Mouse (Mus musculus): ENCODE measurements around the gene Tubg2.

The Tubg2 gene

DNA sequence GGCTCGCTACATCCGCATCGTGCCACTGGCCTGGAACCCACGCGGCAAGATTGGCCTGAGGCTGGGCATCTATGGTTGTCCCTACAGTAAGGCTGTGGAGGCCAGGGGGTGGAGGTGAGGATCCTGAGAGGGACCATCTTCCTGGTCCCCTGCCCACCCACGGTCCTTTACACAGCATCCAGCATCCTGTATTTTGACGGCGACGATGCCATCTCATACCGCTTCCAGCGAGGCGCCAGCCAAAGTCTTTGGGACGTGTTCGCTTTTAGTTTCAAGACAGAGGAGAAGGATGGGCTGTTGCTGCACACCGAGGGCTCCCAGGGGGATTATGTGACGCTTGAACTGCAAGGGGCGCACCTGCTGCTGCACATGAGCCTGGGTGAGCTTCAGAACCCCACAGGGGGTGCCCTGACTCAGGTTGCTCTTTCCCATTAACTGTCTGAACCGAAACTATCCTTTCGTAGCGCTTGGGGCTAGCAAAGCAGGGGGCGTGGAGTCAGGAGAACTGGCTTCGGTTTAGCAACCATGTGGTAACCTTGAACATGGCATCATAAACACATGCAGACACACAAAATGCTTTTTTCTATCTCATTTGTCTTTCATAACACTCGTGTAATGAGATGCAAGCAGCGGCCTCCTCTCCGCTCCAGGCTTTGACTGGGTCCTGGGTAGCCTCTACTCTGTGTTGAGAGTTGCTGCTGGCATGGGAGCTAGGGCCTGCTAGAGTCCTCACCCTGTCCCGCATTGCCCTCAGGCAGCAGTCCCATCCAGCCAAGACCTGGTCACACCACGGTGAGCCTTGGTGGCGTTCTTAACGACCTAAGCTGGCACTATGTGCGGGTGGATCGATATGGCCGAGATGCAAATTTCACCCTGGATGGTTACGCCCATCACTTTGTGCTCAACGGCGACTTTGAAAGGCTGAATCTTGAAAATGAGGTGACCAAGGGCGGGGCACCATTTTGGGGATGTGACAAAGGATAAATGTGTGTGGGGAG is 22.7 kb downstream of the Tubg2 start:
- no peak for DNase-seq (ENCODE audit: low spot score in 2 of 2)

DNA sequence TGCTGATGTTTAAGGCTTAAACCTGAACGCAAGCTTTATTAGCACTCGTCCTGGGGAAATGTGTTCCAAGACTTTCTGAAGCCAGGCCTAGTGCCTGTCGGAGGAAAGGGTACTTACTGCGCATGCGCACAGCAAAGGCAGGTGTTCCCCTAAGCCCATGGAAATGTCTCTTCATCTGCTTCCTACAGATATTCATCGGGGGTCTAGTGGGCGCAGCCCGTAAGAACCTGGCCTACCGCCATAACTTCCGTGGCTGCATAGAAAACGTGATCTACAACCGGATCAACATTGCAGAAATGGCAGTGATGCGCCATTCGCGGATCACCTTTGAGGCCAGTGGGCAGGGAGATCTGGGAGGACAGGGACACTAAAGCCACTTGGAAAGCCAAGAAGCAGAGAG is 23.6 kb downstream of the Tubg2 start:
- no peak for DNase-seq (ENCODE audit: low spot score in 2 of 2)

- DNase-seq (ENCODE audit: low spot score in 2 of 2) = no peak
These were observed 24.6 kb downstream of the Tubg2 start for GRCm38 (mm10) chr11:101180261-101180660.

DNA sequence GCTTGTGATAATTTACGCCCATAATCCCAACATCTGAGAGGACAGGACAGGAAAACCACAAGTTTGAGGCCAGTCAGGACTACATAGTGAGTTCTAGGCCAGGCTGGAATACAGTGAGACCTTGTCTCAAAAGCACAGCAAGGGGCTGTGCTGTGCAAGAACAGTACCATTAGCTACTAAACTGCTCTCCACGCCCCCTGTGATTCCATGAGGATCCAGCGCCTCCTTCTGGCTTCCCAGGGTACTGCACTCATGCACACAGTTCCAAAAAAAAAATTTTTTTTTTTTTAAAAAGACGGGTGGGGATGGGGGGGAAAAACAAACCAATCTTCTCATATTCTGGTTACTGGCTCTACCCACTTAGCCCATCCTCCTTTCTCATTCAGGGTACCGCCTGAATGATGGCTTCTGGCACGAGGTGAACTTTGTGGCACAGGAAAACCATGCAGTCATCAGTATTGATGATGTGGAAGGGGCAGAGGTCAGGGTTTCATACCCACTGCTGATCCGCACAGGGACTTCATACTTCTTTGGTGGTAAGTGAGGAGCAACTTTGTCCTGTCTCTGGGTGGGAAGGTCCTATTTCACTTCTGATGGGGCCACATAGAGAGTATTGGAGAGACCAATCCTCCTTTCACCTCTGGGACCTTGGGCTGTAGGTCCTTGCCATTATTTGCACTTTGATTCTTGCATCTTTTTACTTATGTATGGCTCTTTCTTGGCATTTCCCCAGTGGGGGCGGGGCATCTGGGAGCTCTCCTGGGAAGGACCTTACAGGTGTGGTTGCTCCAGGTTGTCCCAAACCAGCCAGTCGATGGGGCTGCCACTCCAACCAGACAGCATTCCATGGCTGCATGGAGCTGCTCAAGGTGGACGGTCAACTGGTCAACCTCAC is 25.4 kb downstream of the Tubg2 start:
- peak in 1 of 2 experiments; percentile 82 for DNase-seq (ENCODE audit: low spot score in 2 of 2)

- DNase-seq (ENCODE audit: low spot score in 2 of 2) = no peak
These were observed 26.3 kb downstream of the Tubg2 start for GRCm38 (mm10) chr11:101181961-101182360.

- no peak for DNase-seq (ENCODE audit: low spot score in 2 of 2)
These were observed 27.2 kb downstream of the Tubg2 start for GRCm38 (mm10) chr11:101182771-101183517.

GRCm38 (mm10) chr11:101184984-101185383 is 29.3 kb downstream of the Tubg2 start:
- DNase-seq (ENCODE audit: low spot score in 2 of 2) = no peak

DNA sequence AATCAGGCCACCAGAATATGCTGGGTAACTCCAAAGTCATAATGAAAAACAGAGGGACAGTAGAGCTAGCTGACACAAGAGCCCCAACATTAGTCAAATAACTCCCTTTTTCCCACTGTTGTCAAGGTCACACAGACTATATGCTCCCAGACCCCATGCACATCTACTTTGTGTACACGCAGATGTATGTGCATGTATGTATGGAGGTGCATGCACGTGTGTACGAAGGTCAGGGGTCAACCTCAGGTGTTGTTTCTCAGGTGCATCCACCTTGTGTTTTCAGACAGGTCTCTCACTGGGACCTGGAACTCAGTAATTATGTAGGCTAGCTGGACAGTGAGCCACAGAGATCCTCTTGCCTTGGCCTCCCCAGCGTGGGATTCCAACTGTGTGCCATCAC is 29.7 kb downstream of the Tubg2 start:
- DNase-seq (ENCODE audit: low spot score in 2 of 2) = no peak

GRCm38 (mm10) chr11:101186526-101187247 is 31.0 kb downstream of the Tubg2 start:
- DNase-seq (ENCODE audit: low spot score in 2 of 2) = no peak

- DNase-seq (ENCODE audit: low spot score in 2 of 2) = no peak
These were observed 31.8 kb downstream of the Tubg2 start for GRCm38 (mm10) chr11:101187541-101187940.

DNA sequence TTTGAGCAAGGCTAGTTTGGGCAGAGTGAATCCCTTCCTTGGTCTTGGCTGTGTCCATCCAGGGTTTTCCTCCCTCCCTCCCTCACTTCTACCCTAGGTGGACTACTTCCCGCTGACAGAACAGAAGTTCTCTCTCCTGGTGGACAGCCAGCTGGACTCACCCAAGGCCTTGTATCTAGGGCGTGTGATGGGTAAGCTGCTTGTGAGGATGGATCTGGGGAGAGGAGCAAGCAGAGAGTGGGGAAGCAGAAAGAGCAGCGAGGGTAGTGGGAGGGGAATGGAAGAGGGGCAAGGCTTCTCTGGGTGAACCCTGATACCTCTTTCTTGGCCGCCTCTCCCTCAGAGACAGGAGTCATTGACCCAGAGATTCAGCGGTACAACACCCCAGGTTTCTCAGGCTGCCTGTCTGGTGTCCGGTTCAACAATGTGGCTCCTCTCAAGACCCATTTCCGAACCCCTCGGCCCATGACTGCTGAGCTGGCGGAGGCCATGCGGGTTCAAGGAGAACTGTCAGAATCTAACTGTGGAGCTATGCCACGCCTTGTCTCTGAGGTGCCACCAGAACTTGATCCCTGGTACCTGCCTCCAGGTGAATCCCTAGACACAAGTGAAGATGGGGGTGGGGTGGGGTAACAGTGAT is 32.6 kb downstream of the Tubg2 start:
- DNase-seq (ENCODE audit: low spot score in 2 of 2) = peak in 1 of 2 experiments; percentile 66

- DNase-seq (ENCODE audit: low spot score in 2 of 2) = peak; percentile 79 to 82
These were observed 33.9 kb downstream of the Tubg2 start for GRCm38 (mm10) chr11:101189495-101190180.

- DNase-seq (ENCODE audit: low spot score in 2 of 2) = no peak
These were observed 34.6 kb downstream of the Tubg2 start for GRCm38 (mm10) chr11:101190181-101190912.

- DNase-seq (ENCODE audit: low spot score in 2 of 2) = no peak
These were observed 35.5 kb downstream of the Tubg2 start for GRCm38 (mm10) chr11:101190913-101191907.

- no peak for DNase-seq (ENCODE audit: low spot score in 2 of 2)
These were observed 36.3 kb downstream of the Tubg2 start for GRCm38 (mm10) chr11:101191919-101192470.

DNA sequence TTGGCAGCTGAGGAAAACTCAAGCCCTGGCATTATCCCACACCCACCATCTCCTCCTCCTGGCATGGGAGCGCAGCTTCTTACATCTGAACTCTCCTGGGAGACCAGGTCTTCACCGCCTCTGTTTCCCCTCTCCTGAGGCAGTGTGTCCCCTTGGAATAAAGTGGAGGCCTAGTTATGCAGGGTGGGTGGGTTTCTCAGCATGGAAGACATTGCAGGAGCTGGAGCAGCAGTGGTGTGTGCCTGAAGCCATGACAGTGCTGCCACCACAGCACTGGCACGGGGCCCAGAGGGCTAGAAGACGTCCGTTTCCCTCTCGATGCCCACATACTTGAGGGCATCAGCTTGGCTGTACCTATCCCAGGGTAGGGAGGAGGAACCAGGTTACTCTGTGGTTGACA is 36.9 kb downstream of the Tubg2 start:
- DNase-seq (ENCODE audit: low spot score in 2 of 2) = no peak

DNA sequence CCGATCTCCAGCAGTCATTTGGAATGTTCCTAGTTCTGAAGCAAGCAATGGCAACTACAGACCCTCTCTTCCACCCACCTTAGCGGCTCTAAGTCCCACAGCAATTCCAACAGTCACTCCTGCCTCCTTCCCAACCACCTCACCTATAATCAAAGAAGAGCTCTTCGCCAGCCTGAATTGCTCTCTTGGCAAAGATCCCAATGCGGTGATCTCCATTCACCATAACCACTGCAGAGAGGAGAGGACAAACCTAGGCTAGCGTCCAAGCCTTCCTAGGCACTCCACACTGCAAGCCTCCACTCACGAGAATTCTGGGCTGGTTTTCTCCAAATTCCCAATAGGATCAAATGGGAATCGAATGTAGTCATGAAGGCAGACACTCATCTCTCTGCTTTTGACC is 37.4 kb downstream of the Tubg2 start:
- DNase-seq (ENCODE audit: low spot score in 2 of 2) = no peak

DNA sequence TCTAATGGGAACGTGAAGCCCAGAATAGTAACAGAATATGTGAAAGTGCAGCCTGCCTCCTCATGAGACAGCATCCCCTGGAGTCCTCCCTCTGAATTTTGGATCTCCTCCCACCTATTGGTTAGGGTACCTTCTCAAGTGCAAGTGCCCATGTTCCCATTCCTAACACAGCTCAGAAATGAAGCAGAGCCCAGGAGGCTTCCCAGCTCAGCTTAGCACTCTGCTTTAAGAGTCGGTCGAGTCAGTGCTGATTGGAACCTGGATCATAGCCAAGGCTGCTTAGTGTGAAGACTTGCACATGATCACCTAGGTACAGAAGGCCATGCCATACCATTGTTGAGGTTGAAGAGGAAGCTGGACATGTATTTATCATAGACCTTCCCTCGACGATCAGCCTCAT is 38.4 kb downstream of the Tubg2 start:
- no peak for DNase-seq (ENCODE audit: low spot score in 2 of 2)
